Mouse (Mus musculus): ENCODE results near the gene Fxyd4. TPM values are rescaled to one million over a fixed set of nuclear protein-coding genes. Genes with fewer than 3 reads are reported as not detected.

Gene Fxyd4
- total RNA-seq, 2 experiments from 2014 or later: not detected

DNA sequence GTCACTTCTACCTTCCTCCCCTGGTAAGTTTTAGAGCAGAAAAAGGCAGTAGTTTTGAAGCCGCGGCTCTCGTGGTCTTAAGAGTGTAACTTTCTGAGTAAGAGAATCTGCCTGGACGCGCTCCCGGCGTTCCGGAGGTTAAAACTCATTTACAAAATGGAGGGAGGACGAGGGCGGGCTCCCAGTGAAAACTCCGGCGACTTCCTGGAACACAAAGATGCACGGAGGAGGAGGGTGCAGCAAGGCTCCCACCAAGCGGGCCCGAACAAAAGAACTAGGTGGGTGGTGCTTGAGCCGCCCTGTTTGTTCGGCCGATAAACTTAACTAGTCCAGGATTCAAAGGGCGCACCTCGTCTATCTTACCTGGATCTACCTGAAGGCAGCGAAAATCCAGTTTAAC lies 19.9 kb downstream of the Fxyd4 start:
- peak; percentile 78 to 81 for DNase-seq

DNA sequence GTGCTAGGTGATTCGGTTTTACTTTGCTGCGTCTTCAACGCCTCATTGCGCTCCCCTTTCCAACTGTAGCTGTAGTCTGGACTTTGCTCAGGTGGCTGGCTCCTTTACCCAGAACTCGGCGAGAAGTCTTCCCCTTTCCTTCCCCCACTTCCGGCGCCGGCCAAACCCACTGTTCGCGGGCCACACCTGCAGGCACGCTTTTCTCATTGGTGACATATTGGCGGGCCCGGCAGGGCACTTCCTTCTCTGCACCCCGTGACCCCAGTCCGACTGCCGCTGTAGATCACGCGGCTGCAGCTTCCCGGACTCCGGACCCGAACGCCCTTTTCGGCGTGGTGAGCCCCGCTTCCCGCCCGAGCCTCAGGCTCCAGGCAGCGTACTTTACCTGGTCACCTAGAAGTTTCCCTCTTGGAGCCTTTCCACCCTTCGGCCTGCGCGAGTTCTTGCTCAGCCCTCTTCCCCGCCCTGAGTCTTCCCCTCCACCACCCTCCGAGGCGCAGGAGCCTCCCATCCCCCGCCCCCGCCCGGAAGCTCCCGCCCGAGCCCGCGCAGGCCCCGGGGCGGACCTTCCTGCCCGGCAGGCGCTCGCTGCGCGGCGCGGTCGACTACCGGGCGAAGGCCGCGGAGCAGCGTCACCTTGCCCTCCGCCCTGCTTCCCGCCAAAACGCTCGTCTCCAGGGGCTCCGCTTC lies 20.6 kb downstream of the Fxyd4 start:
- DNase-seq: peak; percentile 88 to 91

DNA sequence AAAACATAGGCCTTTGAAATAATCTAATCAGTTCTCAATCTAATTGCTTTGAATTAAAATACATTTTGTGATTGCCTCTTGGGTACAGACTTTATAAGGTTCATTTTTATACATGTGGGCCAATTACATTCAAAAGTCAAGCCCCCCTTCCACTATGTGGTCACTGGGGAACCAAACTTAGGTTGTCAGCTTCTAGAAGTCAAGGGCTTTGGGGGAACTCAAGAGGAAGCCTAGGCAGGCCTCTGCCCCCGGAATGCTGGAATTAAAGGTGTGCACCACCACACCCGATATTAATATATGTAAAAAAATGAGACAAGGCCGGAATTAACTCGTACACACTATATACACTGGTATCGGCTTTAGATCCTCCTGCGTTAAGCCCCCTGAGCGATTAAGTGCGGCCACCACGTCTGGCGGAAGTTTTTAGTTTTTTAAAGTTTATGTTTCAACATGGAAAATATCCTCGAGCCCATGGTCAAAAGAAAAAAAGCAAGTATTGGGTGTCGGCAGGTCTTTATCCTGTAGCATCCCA lies 21.2 kb downstream of the Fxyd4 start:
- DNase-seq: no peak

DNA sequence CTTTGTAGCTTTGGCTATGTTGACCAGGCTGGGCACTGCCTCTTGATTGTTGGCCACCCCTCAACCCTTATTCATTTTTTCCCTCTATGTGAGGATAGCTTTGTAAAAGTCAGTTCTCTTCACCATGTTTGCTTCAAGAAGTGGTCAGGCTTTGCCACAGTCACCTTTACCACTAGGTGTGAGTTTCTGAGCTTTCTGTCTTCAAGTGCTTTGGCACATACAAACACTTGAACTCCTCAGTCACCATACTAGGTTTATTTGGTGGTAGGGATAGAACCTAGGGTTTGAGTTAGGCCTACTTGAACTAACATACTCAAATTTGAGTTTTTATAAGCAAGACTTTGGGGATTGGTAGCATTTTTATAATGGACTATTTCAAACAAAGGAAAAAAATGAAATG lies 23.0 kb downstream of the Fxyd4 start:
- DNase-seq: no peak

DNA sequence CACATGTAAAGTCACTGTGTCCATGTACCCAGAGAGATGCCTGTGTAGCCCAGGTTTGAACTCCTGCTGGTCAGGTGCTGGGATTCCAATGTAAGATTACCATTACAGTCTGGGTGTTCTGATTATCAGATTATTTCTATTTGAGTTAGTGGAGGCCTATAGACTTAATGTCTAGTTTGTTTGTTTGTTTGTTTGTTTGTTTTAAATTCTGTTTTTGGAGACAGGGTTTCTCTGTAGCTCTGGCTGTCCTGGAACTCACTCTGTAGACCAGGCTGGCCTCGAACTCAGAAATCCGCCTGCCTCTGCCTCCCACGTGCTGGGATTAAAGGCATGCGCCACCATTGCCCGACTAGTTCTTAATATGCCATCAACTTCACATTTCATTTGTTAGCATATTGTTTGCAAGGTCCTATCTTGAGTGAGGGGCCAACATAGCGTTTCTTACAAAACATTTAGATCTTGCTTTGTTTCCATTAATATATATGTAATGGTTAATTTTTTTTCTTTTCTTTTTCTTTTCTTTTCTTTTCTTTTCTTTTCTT lies 27.3 kb downstream of the Fxyd4 start:
- no peak for DNase-seq

DNA sequence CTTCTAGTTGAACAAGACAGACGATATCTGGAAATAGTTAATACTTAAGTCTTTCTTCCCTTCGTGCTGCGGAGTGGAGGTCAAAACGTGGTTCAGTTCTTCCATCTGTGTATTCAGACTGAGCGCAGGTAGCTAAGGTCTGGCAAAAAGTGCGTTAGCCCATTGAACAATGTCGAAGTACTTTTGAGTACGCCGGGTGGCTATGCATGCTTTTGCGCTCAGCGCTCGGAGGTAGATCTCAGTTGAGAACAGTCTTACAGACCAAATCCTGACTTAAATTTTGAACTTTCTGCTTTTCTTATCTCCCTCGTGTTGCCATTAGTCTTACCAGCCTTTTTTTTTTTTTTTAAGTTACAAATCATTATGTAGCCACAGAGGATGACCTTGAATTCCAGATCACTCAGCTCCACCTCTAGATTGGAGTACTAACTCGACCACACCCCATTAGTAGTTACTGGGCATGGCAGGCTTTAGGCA lies 29.0 kb downstream of the Fxyd4 start:
- peak in 1 of 2 experiments; percentile 26 for DNase-seq

DNA sequence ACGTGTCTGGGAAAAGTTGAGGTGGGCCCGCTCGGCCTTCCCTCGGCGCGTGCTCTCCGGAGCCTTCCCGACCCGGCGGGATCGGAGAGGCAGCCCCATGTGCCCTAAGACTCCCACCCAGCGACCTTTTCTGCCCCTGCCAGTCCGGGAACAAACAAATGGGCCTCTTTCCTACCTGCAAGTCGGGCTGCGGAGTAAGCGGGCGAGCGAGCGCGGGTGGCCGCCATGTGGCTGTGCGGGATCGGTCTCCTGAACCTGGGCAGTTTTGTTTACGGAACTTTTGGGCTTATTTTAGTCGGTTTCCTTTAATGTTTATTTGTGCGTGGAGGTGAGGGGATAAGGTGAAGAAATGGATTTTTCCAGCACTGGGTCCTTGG lies 29.5 kb downstream of the Fxyd4 start:
- no peak for DNase-seq

DNA sequence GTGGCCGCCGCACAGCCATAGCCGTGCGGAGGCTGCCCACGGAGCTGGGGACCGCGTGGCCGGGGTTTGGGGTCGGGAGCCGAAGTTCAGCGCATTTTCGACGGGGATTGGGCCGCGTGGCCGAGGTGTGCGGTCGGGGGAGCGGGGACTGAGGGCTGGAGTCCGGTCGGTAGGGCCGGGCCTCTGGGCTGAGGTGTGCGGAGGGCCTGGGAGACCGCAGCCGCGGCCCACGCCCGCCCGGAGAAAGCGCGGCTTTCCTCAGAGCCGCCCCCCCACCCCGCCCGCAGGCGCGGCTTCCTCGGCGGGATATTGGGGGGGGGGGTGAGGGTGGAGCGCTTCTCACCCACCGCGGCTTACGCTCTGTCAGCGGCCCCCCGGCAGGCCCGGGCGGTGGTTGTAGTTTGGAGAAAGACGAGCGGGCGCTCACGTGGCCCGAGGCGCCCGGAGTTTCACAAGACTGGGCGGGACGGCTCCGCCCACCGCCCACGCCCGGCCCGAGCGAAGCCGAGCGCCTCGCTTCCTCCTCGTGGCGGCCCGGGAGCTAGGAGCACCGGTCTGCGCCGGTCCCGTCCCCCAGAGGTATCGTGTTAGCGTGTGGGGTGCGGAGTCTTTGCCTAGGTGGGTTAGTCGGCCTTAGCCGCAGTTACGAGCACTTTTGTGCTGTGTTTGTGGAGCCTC lies 30.1 kb downstream of the Fxyd4 start:
- peak; percentile 89 to 92 for DNase-seq

DNA sequence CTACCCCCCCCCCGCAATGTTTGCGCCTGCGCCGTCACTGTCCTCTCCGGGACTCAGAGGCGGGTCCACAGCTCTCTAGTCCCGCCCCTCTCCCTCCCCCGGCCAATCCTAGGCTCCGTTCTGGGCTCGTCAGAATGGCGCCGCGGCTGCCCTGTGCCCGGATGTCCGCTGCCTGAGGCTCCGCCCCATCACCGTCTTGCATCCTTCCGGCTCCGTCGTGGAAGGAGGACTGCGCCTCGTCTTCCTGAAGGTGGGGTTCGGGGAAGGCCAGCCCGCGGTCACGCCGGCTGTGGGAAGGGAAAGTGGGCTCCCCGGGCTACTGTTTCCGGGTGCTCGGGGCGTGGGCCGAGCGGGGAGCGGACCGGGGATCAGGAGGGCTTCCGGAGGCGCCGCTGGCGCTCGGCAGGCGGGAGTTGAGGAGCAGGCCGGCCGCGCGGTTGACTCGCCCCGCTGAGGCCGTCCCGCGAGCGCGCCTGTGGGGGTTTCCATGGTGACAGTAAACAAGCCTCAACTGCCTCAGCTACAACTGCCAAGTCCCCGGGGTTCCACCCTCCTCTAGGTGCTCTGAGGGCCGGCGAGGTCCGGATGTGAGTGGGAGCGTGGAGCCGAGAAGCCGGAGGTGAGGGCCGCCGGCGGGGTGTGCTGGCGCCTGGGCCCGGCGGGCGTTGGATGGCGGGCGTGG lies 30.8 kb downstream of the Fxyd4 start:
- DNase-seq: peak; percentile 97 to 99

DNA sequence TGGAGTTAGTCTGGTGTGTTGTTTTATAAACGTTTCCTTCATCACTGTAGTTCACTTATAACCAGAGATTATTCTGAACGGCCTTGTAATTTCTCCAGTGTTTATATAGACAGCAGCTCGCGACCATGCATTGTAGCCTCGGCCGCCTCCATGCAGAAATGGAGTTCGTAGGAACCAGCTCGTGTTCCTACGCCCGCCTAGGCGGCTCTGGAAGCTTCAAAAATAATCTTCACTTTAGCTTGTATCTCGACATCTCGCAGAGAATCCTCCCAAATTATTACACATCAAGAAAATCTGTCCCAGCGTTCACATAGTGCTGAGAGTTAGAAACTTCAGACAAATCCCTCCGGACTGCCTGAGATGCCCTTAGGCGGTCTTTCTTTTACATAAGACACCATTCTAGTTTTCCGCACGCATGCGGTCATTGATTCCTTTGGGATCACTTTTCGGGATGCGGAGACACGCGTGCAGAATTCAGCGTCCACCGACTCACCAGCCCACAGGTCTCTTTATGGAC lies 31.4 kb downstream of the Fxyd4 start:
- DNase-seq: peak in 1 of 2 experiments; percentile 85

DNA sequence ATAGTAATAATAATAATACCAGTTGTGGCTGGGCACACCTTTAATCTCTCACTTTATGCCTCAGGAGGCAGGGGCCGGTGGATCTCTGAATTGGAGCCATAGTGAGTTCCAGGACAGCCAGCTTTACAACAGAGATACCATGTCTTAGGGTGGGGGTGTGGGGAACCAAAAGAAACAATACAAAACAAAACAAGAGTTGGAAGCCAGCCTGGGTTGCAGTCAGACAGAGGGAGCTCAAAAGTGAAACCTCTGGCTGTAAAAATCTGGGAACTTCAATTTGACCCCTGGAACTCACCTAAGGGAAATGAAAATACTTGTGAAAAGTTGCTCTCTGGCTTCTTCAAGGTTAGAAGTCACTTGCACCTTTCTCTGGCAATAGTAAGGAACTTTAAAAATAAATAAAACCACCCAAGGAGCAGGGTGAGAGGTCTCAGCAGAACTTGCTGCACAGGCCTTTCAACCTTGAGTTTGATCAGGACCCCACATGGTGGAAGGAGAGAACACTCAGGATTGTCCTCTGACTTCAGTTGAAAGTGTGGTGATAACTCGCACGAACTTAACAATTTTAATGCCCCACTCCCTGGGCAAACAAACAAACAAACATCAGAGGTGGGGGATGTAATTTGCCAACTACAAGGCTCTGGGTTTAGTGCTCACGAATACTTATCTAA lies 32.1 kb downstream of the Fxyd4 start:
- peak in 1 of 2 experiments; percentile 38 for DNase-seq

DNA sequence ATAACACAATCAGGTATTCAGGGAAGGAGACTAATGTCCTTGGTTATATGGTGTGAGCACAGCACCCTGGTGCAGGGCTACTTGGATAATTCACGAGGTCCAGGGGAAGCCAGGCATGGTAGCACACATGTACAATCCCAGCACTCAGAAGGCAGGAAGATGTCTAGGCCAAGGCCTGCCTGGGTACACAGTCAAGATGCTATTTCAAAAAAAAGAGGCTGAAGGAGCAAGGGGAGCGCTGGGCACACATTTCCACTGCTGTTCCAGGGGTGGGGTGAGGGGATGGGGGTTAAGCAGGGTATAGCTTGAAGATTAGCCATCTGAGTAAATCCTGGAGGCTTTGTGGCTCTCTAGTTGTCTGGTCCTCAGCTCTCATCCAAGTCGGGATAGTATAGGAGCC lies 33.7 kb downstream of the Fxyd4 start:
- DNase-seq: no peak

DNA sequence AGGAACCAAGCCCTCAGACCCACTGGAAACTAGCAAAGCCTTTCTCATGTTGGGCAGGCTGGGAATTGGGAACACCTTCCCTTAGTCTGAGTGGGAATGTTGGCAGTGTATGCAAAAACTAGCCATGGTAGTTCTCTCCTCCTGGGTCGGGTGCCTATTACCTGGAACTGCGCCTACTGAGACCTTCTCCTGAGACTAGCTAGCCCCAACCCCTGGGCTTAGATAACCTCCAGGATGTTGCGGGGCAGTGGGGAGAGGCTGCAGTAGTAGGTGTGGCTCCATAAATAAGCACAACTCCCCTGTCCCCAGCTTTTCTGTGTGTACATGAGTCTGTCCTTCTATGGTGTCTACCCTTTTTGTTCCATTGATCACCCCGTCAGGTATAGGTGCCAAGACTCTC lies 34.9 kb downstream of the Fxyd4 start:
- no peak for DNase-seq

DNA sequence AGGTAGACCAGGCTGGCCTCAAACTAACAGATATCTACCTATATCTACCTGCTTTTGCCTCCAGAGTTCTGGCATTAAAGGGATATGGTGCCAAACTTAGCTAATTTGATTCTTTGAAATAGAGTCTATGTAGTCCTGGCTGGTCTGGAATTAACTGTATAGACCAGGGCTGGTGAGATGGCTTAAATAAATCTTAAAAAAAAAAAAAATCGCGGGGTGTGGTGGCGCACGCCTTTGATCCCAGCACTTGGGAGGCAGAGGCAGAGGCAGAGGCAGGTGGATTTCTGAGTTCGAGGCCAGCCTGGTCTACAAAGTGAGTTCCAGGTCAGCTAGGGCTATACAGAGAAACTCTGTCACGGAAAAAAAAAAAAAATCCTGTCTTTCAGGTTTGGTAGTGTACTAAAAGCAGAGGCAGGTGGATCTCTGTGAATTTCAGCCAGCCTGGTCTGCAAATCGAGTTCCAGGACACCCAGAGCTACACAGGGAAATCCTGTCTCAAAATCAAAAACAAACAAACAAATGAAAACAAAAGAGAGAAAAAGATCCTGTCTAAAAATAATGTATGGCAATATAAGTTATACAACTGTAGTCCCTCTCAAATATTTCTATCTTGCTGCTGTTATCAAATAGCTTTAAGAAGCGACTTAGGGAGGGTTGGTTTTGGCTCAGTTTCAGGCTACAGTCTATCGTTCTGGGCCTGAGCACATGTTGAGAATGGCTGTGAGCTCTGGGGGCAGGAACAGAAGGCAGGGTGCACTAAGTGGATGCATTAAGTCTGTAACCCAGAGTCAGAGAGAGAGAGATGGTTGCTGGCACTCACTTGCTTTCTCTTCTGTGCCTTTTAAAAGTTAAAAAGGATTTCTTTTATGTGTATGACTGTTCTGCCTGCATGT lies 35.7 kb downstream of the Fxyd4 start:
- DNase-seq: no peak

DNA sequence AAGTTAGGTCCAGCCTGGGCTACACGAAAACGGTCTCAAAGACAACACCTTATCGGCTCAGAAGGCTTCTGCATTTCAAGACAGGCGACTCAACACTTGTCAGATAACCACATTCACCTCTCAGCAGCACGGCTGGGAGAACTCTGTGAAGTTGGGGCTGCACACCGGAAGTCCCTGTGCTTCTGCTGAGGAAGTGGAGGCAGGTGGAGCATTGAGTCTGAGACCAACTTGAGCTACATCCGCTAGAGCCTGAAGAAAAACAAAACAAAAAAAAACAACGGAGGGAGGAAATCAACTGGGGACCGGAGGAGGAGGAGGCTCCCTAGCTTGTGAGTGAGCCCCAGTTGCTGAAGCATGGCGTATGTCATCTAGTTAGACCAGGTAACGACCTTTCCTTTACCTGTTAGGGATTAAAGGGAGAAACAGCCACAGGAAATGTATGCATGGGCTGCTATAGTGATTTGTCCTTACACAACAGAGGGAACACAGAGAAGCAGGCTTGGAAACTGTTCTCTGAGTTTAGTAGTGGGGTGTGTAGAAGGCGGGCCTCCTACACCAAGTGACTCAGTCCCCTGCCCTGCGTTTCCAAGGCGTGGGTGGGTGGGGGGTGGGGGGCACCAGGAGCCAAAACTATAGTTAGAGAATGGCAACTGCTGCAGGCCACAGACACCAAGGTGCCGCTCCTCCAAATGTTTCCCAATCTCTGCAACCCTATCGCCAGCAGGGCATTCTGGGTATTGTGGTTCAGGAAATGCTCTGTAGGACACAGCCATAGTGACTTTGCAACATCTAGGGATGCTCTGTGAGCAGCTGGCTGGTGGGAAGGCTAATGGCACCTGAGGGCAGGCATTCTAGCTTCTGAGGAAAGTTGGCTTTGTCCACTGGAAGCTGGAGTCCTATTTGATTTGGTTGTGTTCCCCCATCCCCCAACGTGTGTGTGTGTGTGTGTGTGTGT lies 37.1 kb downstream of the Fxyd4 start, which contains the start of gene Hnrnpf:
Gene Hnrnpf, plus strand, starts transcription at position 199 of the 955 bp plus-strand sequence.
- DNase-seq: peak in 1 of 2 experiments; percentile 36

DNA sequence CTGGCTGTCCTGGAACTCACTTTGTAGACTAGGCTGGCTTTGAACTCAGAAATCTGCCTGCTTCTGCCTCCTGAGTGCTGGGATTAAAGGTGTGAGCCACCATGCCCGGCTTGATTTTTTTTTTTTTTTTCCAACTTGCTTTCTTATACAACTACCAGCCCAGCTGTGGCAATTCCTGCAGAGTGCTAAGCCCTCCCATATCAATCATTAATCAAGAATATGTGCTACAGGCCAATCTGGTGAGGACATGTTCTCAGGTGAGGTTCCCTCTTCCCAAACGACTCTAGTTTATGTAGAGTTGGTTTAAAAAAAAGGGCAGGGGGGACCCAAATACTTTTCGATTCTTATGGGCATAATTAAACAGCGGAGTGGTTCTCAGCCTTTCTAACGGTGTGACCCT lies 39.7 kb downstream of the Fxyd4 start:
- DNase-seq: no peak

DNA sequence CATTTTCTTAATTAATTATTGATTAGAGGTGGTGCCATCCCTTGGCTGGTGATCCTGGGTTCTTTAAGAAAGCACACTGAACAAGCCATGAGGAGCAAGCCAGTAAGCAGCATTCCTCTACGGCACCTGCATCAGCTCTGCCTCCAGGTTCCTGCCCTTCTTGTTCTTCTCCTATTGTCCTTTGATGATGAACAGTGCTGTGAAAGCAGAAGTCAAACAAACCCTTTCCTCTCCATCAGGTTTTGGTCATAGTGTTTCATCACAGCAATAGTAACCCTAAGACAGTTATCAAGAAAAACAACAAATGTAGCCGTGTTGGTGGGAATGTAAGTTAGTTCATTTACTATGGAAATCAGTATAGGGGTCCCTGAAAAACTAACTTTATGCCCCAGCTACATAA lies 44.1 kb downstream of the Fxyd4 start:
- DNase-seq: no peak

DNA sequence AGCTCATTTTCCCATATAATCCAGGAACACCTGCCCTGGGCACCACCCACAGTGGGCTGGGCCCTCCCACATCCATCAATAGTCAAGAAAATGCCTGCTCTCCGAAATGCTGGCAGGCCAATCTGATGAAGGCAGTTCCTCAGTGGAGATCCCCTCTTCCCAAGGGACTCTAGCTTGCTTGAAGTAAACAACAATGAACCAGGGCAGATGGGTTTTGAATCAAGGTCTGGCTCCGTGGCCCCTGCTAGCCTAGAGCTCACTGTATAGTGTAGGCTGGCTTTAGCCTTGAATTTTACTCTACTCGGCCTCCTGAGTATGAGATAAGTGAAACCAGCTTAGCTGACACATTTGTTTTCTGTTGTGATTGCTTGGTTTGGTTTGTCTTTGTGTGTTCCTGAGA lies 45.1 kb downstream of the Fxyd4 start:
- DNase-seq: no peak

DNA sequence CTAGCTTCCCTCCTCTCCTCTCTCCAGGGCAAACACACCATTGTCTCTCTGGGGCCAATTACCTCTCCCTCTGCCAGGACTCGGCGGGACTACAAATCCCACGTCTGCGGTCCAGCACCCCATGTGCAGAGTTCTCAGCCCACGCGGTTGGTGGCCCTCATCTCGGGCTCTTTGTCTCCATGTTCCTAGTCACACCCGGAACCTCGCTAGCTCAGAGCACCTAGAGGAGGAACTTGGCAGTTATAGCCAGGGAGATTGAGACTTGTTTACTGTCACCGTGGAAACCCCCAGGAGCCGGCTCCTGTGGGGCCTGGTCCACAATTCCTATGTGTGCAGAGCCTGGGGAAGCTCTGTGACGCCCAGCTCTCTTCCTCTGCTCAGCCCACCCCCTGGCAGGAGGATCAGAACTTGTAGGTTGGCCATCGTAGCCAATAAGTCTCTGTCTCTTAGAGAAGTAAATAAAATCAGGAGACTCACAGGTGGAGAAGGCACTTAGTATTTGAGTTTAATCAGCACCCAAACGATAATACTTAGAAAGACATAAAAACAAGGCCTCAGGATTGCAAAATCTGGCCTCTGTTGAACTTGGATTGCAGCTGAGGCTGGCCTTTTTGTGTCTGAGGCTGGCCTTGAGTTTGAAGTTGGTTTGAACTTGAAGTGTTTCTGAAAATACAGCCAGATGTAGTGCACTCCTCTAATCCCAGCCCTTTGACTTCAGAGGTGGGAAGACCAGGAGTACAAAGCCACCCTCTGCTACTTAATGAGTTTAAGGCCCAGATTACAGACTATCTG lies 45.9 kb downstream of the Fxyd4 start:
- no peak for DNase-seq
